Mouse (Mus musculus): Measurements from ENCODE around the gene Lgalsl. TPM values are rescaled to one million over a fixed set of nuclear protein-coding genes. Genes with fewer than 3 reads are reported as not detected.

The Lgalsl gene
- polyA plus RNA-seq, 2 experiments, result 3.4 to 7.3 TPM

- no peaks in the 10 kb centered on the region for H3K9me3 ChIP-seq (ENCODE audit: control insufficient read depth, low read length)
- no peak overlapping the region for H3K4me3 ChIP-seq (ENCODE audit: insufficient read depth in 1 of 2, low read depth in 2 of 2, low read length in 2 of 2)
- no peak for TF ChIP-seq EP300 (IDR thresholded peaks at IDR 0.05; ENCODE audit: low read depth)
- H3K9ac ChIP-seq (replicated peaks), result no peak overlapping the region
- H3K36me3 ChIP-seq (replicated peaks; ENCODE audit: control insufficient read depth, insufficient read depth, low read depth), result no peaks in the 10 kb centered on the region
- H3K27me3 ChIP-seq (ENCODE audit: control insufficient read depth, insufficient read depth, low read length), result no peaks in the 10 kb centered on the region
- H3K4me2 ChIP-seq (ENCODE audit: low read depth), result no peak overlapping the region
- ATAC-seq (ENCODE audit: insufficient read depth) (no peak), DNase-seq (ENCODE audit: low read depth in 3 of 3, low spot score in 3 of 3) (no peak)
- H3K4me1 ChIP-seq (replicated peaks; ENCODE audit: control insufficient read depth in 2 of 2, insufficient read depth in 2 of 2, low read length in 1 of 2), result peaks cover 4 to 15% of the 10 kb centered on the region in 2 experiments
- no peak overlapping the region for H3K27ac ChIP-seq
- WGBS (ENCODE audit: insufficient replicate concordance), result 49% methylated on average over 2 of the region's 2 CpGs
Measured at GRCm38 (mm10) chr11:20872444-20872843, 41.6 kb upstream of the Lgalsl start.

- no peak overlapping the region for H3K4me3 ChIP-seq (ENCODE audit: insufficient read depth in 1 of 2, low read depth in 2 of 2, low read length in 2 of 2)
- H3K9me3 ChIP-seq (ENCODE audit: control insufficient read depth, low read length), result no peaks in the 10 kb centered on the region
- 16% methylated on average over 2 of the region's 2 CpGs for WGBS (ENCODE audit: insufficient replicate concordance)
- peaks cover 4 to 15% of the 10 kb centered on the region in 2 experiments for H3K4me1 ChIP-seq (replicated peaks; ENCODE audit: control insufficient read depth in 2 of 2, insufficient read depth in 2 of 2, low read length in 1 of 2)
- no peaks in the 10 kb centered on the region for H3K27me3 ChIP-seq (ENCODE audit: control insufficient read depth, insufficient read depth, low read length)
- TF ChIP-seq EP300 (IDR thresholded peaks at IDR 0.05; ENCODE audit: low read depth) (no peak), CTCF (IDR thresholded peaks at IDR 0.05; ENCODE audit: low read depth) (no peak)
- H3K36me3 ChIP-seq (replicated peaks; ENCODE audit: control insufficient read depth, insufficient read depth, low read depth), result no peaks in the 10 kb centered on the region
- no peak overlapping the region for H3K27ac ChIP-seq
- ATAC-seq (ENCODE audit: insufficient read depth) (0 out of 2 replicates have a peak, but pooled peaks have one; percentile 43), DNase-seq (ENCODE audit: low read depth in 3 of 3, low spot score in 3 of 3) (peak in 1 of 3 experiments; percentile 3)
- H3K9ac ChIP-seq (replicated peaks), result no peak overlapping the region
- no peak overlapping the region for H3K4me2 ChIP-seq (ENCODE audit: low read depth)
Measured at GRCm38 (mm10) chr11:20869927-20870326, 39.1 kb upstream of the Lgalsl start.

GRCm38 (mm10) chr11:20865450-20865849, 34.6 kb upstream of the Lgalsl start:
- ATAC-seq (ENCODE audit: insufficient read depth) (no peak), DNase-seq (ENCODE audit: low read depth in 3 of 3, low spot score in 3 of 3) (no peak)
- Histone ChIP-seq H3K4me3 (ENCODE audit: insufficient read depth in 1 of 2, low read depth in 2 of 2, low read length in 2 of 2) (no peak overlapping the region), H3K27ac (no peak overlapping the region), H3K4me2 (ENCODE audit: low read depth) (no peak overlapping the region), H3K9ac (replicated peaks) (no peak overlapping the region), H3K27me3 (ENCODE audit: control insufficient read depth, insufficient read depth, low read length) (no peaks in the 10 kb centered on the region; the same call in 1 of the 2 replicates), H3K36me3 (replicated peaks; ENCODE audit: control insufficient read depth, insufficient read depth, low read depth) (no peaks in the 10 kb centered on the region), H3K9me3 (ENCODE audit: control insufficient read depth, low read length) (no peaks in the 10 kb centered on the region), H3K4me1 (replicated peaks; ENCODE audit: control insufficient read depth in 2 of 2, insufficient read depth in 2 of 2, low read length in 1 of 2) (peaks cover 4 to 13% of the 10 kb centered on the region in 2 experiments)
- no peak for TF ChIP-seq EP300 (IDR thresholded peaks at IDR 0.05; ENCODE audit: low read depth)
- no peak for TF ChIP-seq CTCF (IDR thresholded peaks at IDR 0.05; ENCODE audit: low read depth)
- WGBS (ENCODE audit: insufficient replicate concordance), result 57% methylated on average over 3 of the region's 3 CpGs

GRCm38 (mm10) chr11:20864647-20865046, 33.8 kb upstream of the Lgalsl start:
- 51% methylated on average over 6 of the region's 6 CpGs for WGBS (ENCODE audit: insufficient replicate concordance)

GRCm38 (mm10) chr11:20862101-20862500, 31.2 kb upstream of the Lgalsl start:
- Histone ChIP-seq H3K4me3 (ENCODE audit: insufficient read depth in 1 of 2, low read depth in 2 of 2, low read length in 2 of 2) (no peak overlapping the region), H3K27me3 (ENCODE audit: control insufficient read depth, insufficient read depth, low read length) (no peaks in the 10 kb centered on the region; the same call in 1 of the 2 replicates), H3K27ac (no peak overlapping the region), H3K4me1 (replicated peaks; ENCODE audit: control insufficient read depth in 2 of 2, insufficient read depth in 2 of 2, low read length in 1 of 2) (peaks cover 0 to 6% of the 10 kb centered on the region in 2 experiments; a peak in 1 of 4 replicates), H3K4me2 (ENCODE audit: low read depth) (no peak overlapping the region), H3K9ac (replicated peaks) (no peak overlapping the region), H3K9me3 (ENCODE audit: control insufficient read depth, low read length) (no peaks in the 10 kb centered on the region), H3K36me3 (replicated peaks; ENCODE audit: control insufficient read depth, insufficient read depth, low read depth) (no peaks in the 10 kb centered on the region)
- DNase-seq (ENCODE audit: low read depth in 3 of 3, low spot score in 3 of 3) (no peak), ATAC-seq (ENCODE audit: insufficient read depth) (no peak)
- TF ChIP-seq EP300 (IDR thresholded peaks at IDR 0.05; ENCODE audit: low read depth) (no peak), CTCF (IDR thresholded peaks at IDR 0.05; ENCODE audit: low read depth) (no peak)
- 60% methylated on average over 5 of the region's 5 CpGs for WGBS (ENCODE audit: insufficient replicate concordance)

More at GRCm38 (mm10) chr11:20864647-20865046, 33.8 kb upstream of the Lgalsl start:
- ATAC-seq (ENCODE audit: insufficient read depth), result no peak
- H3K9me3 ChIP-seq (ENCODE audit: control insufficient read depth, low read length), result no peaks in the 10 kb centered on the region
- no peaks in the 10 kb centered on the region for H3K36me3 ChIP-seq (replicated peaks; ENCODE audit: control insufficient read depth, insufficient read depth, low read depth)
- no peak overlapping the region for H3K4me2 ChIP-seq (ENCODE audit: low read depth)
- no peak for TF ChIP-seq CTCF (IDR thresholded peaks at IDR 0.05; ENCODE audit: low read depth)
- no peak for TF ChIP-seq EP300 (IDR thresholded peaks at IDR 0.05; ENCODE audit: low read depth)
- no peaks in the 10 kb centered on the region; the same call in 1 of the 2 replicates for H3K27me3 ChIP-seq (ENCODE audit: control insufficient read depth, insufficient read depth, low read length)
- no peak overlapping the region for H3K27ac ChIP-seq
- no peak overlapping the region for H3K4me3 ChIP-seq (ENCODE audit: insufficient read depth in 1 of 2, low read depth in 2 of 2, low read length in 2 of 2)
- peaks cover 0 to 8% of the 10 kb centered on the region in 2 experiments; a peak in 2 of 4 replicates for H3K4me1 ChIP-seq (replicated peaks; ENCODE audit: control insufficient read depth in 2 of 2, insufficient read depth in 2 of 2, low read length in 1 of 2)
- no peak overlapping the region for H3K9ac ChIP-seq (replicated peaks)
- no peak for DNase-seq (ENCODE audit: low read depth in 3 of 3, low spot score in 3 of 3)
